Mouse (Mus musculus): Measurements from ENCODE around the gene Wdr75. TPM values are rescaled to one million over a fixed set of nuclear protein-coding genes. Genes with fewer than 3 reads are reported as not detected.

Gene Wdr75
- polyA plus RNA-seq, 1 experiment from 2014 or later = 66.7 TPM

DNA sequence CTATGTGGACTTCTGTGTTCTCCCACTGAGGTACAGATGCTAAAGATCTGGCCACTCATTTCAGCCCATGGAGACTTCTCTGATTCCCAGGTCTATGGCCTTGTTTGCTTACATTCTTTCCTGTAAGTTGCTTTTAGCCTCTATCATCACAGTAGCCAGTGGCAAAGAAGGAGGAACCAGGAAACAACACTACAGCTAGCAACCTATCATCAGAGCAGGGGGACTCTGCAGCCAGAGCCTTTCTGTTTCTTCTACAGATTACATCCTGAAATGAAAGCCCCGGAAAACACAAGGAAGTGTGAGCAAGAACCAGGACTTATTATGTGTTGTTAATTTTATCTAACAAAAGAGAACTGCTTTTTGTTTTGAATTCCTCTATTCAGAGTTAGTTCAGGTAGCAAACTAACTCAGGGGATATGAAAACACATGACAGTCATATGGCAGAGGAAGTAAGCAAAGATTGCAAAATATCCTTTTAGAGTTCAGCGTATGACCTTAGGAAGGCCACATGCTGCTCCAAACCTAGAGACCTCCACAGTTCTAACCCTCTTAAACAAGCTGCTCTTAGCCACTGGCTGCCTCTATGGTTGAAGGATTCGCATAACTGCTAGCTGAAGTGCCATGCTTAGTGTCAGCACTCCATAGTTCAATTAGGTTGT, 73.6 kb downstream of the Wdr75 start:
- no peak for ATAC-seq (ENCODE audit: low read depth)
- Histone ChIP-seq H3K4me1 (replicated peaks) (peaks cover 23% of the 10 kb centered on the region), H3K27ac (0 out of 2 replicates have a peak overlapping the region, but pooled peaks have one; percentile 11), H3K4me2 (no peak overlapping the region), H3K4me3 (replicated peaks) (no peak overlapping the region), H3K27me3 (no peaks in the 10 kb centered on the region), H3K36me3 (no peaks in the 10 kb centered on the region), H3K9me3 (replicated peaks) (no peaks in the 10 kb centered on the region; the same call in 1 of the 2 replicates), H3K9ac (no peak overlapping the region)
- no peak for DNase-seq
- WGBS (ENCODE audit: insufficient replicate concordance) = 47% methylated on average over 3 of the region's 3 CpGs

Other genes with a start within 250 kb of the Wdr75 start
- not detected in 2 replicates for gene Gm5269, start 95.1 kb downstream of the Wdr75 start, polyA plus RNA-seq (2015; fragmentation: Nextera tagmentation; extraction: Ambion mirVana)
- 90.9 and 111 TPM in 2 replicates for gene Slc40a1, start 131.4 kb downstream of the Wdr75 start, polyA plus RNA-seq (2015; fragmentation: Nextera tagmentation; extraction: Ambion mirVana)

Data from liver, embryonic 13.5 days (tissue).